Mouse (Mus musculus) adrenal gland, postnatal 10 days (tissue): ENCODE measurements around the gene Cdh26. TPM values are rescaled to one million over a fixed set of nuclear protein-coding genes. Genes with fewer than 3 reads are reported as not detected.

Experiments
- DNase-seq: peaks from one replicate; pipeline ENCODE4 v3.0.0; 2021; ENCODE audit warnings: mixed read lengths
- total RNA-seq, 2 experiments: library from RNA; stranded (reverse); gene quantifications; 2 replicates each; pipeline ENCODE4 v1.2.3; 2021

The Cdh26 gene
- total RNA-seq, 2 experiments from 2014 or later: 0.12 TPM; not detected in 1

DNA sequence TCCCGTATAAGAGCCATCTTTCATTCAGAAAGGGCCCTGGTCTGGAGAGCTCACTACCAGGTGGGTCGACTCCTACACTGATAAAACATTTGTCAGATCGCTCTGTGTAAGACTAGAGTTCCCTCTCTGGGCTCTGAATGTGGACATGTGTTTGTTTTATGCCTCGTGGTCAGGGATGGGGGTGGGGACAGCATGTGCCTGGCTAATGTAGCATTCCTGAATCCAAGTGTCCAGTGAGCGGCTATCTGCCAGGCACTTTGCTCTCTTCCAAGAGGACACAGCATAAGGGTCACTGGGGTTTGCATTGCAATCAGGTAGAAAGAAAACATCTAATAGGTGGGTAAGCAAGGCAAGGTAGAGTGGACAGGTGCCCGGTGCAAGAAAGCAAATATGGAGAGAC lies 77.9 kb downstream of the Cdh26 start:
- DNase-seq: no peak

DNA sequence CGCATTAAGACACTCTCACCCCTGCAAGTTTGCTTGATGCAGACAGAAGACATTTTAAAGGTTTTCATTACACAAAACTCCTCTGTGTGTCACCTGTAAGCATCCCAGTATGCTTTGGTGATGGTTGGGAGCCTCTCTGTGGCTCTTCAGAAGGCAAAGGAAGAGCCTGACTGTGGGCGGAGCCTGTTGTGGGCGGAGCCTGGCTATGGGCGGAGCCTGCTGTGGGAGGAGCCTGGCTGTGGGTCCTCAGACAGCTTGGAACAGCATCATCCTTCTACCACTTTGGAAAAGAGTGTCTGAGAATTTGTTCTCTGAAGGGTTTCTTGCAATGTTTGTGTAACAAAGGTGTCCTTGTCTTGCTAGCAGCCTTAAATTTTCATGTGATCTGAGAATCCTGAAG lies 82.7 kb downstream of the Cdh26 start:
- DNase-seq: no peak

DNA sequence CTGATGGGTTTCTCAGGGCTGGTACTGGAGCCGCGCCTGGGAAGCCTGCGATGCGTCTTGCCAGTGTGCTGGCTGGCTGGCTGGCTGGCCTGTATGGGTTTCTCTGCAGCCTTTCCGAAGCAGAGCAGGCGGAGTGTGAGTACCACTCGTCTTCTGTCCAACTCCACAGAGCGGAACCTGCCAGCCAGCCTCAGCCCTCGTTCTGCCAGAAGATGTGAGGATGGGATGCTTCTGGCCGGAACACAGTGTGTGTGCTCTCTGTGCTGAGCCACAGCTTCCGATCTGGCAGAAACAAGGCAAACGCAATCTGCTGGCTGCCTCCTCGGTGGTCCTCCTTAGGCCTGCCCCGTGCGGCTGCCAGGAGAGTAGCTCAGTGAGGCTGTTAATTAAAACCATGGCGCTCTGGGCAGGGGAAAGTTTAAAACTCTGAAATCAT lies 83.3 kb downstream of the Cdh26 start:
- DNase-seq: no peak

DNA sequence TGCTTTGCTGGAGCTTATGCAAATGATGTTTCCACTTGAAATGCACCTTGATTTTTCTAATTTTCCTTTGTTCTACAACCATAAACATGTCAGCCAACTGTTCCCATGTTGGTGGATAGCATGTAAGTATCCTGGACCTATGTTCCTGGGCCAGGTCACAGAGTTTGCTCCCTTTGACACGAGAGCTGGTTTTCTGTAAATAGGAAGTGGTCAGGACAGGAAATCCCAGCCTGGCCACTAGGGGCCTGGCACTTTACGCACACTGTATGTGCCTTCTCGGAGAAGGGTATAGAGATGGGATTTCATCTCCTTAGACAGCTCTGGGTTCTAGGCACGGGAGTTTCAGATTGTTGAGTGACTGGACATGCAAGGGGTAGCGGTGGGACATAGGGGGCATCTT lies 86.1 kb downstream of the Cdh26 start:
- DNase-seq: no peak

DNA sequence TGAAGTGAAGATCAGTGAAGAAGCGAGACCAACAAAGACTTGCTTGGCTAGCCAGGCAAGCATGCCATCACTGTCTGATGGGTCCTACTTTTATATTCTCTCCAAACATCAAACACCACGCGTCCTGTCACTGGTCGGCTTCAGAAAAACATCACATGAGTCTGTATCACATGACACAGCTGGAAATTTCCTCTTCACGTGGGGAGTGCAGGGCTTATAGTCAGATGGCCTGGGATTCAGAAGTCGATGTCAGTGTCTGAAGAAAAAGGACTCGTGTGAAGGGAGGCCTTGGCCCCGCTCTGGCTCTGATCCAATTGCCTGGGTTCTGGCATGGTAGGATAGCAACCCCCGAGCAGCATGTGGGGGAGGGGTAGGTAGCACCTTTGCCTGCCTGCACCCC lies 86.6 kb downstream of the Cdh26 start:
- no peak for DNase-seq

DNA sequence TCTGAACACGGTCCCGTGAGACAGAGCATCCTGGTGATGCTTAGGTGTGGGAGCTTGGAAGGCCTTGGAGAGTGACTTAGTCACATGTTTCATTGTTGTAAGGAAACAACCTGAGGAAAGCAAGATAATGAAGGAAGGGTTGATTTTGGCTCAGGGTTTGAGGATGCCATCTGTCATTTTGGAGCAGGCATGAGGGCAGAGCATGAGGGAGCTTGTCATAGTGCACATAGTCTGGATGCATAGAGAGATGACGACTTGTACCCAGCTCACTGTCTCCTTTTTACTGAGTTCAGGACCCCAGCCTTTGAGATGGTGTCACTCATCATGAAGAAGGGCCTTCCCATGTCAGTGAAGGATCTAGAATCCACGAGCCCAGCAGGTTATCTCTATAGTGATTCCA lies 89.0 kb downstream of the Cdh26 start:
- no peak for DNase-seq

DNA sequence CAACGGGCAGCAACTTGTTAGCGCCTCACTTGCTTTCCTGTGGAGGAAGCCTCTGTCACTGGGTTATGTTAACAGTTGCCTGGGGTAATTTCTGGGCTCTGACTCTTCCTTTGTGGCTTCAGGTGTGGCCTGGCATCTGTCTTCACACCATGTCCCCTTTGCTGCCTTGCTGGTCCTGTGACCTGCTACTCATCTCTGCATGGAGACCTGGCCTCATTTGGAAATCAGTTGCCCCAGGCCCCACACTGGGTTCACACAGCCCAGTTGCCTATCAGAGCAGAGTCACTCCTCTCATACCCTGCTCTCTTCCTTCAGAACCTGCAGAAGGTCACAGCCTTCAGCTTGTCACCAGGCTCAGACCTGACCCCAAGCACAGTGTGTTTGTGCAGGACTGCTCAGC lies 89.9 kb downstream of the Cdh26 start:
- DNase-seq: no peak

DNA sequence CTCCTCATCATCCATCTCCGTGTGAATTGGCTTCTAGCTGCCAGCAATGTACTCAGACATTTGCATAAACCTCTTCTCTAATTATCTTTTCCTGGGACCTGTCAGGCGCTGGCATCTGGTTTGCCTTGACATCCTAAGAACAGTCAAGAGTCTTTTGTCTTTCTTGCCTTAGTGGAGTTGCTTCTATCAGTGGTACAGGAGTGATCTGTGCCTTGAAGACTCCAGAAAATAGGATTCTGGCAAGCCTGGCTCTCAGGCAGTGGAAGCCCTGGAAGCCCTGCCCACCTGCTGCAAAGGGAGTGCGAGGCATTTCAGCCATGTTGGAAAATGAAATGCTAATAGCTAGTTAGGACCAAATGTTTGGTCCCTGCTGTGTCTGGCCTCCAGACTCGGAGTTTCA lies 92.0 kb downstream of the Cdh26 start:
- DNase-seq: no peak

DNA sequence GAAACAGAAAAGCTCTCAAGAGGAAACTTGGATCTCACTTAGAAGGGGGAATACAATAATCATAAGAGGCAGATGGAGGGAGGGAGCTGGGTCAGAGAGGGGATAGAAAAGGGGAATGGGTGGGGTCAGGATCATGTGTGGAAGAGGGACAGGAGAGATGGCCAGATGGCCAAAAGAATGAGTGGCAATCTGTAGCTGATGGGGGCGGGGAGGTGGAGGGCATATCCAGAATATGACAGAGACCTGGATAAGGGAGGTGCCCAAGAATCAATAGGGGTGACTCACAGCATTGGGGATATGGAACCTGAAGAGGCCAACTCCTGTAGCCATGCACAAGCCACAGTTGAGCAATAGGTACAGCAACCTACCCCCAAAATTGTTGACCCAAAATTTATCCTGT lies 92.5 kb downstream of the Cdh26 start:
- DNase-seq: no peak

DNA sequence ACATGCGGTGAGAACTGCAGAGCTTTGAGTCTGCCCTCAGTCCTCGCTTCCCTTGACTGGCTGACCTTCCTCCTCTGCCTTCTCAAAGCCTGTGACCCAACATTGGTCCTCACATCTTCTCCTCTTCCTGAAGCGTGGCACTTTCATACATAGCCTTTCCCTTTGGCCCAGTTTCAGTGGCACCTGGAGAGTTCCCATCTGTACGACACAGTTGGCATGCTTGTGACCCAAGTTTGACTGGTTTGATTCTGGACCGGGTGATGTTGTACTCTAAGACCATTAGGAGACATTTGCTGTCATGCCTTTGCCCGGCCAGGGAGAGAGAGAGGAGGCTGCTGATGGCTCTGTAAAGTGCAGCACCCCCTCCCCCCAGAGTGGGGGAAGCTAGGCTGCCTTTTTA lies 96.4 kb downstream of the Cdh26 start:
- no peak for DNase-seq

DNA sequence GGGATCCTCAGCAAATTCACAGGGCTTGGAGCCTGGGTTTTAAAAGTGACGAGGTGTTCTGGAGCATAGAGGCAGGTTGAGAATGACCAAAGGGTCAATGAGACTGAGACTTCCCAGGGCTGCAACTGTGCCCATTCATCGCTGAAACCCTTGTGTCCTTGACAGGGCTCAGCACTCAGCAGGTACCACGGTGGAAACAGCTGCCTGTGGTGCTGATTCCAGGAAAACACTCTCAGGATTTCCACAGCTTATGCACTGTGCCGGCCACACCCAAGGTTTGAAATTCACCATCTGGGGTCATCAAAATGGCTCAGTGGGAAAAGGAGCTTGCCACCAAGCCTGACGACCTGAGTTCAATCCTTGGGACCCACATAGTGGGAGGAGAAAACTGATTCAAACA lies 100.9 kb downstream of the Cdh26 start:
- no peak for DNase-seq

DNA sequence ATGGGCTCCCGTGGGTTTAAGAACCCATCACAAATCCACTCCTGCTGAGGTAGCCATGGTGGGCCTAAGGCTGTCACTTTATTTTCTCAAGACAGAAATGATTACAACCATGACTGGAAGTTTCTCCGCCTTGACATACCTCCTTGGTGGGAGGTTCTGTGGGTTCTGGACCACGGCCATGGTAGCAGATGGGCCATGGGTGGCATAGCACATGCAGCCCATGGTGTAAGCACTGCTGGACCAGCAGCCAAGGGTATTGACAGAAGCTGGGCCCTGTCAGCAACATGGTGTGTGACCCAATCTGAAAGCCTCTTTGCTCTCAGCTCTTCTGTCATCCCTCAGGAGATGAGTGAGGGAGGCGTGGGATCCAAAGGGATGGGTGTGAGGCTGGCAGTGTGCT lies 106.2 kb downstream of the Cdh26 start:
- DNase-seq: no peak

Other genes starting within 250 kb of the Cdh26 start
- under 1 TPM; 0.39 TPM for gene Sycp2, start 22.8 kb upstream of the Cdh26 start, total RNA-seq
- 10 to 100 TPM; 12.9 to 14.3 TPM for gene Ppp1r3d, start 16.1 kb upstream of the Cdh26 start, total RNA-seq
- gene Fam217b, start 16.0 kb upstream of the Cdh26 start, total RNA-seq: 1 to 10 TPM; 7.8 to 8.8 TPM